Mouse (Mus musculus) liver, embryonic 16.5 days (tissue): ENCODE data around the gene Adi1. TPM values are rescaled to one million over a fixed set of nuclear protein-coding genes. Genes with fewer than 3 reads are reported as not detected.

Experiments used
- ATAC-seq: fragments of 200-750 bp; cut with Nextera tagmentation; 2 replicates; pipeline ENCODE4 v1.8.0; 2017; ENCODE audit warnings: low read depth, mild to moderate bottlenecking, moderate number of reproducible peaks, moderate library complexity
- H3K27ac ChIP-seq: fragments of 300-500 bp; sonication (generic); 2 replicates; pipeline ENCODE4 v1.5.1; 2014; ENCODE audit warnings: mild to moderate bottlenecking, low read length
- H3K27me3 ChIP-seq: fragments of 300-500 bp; sonication (generic); 2 replicates; pipeline ENCODE4 v1.6.1; 2014; ENCODE audit warnings: low read depth, low read length, mixed read lengths; ENCODE audit not compliant: control insufficient read depth, insufficient read depth
- H3K36me3 ChIP-seq: fragments of 300-500 bp; sonication (generic); 2 replicates; pipeline ENCODE4 v1.6.1; 2014; ENCODE audit warnings: mild to moderate bottlenecking; ENCODE audit not compliant: control insufficient read depth, insufficient read depth
- H3K4me1 ChIP-seq: fragments of 300-500 bp; sonication (generic); 2 replicates; pipeline ENCODE4 v1.6.1; 2014; ENCODE audit warnings: low read depth, low read length, mixed read lengths; ENCODE audit not compliant: control insufficient read depth
- H3K4me2 ChIP-seq: fragments of 300-500 bp; sonication (generic); 2 replicates; pipeline ENCODE4 v1.6.1; 2014; ENCODE audit warnings: low read depth, low read length, mixed read lengths
- H3K4me3 ChIP-seq: fragments of 300-500 bp; sonication (generic); 2 replicates; pipeline ENCODE4 v1.5.1; 2014; ENCODE audit warnings: low read depth, mild to moderate bottlenecking, low read length
- H3K9ac ChIP-seq: fragments of 300-500 bp; sonication (generic); 2 replicates; pipeline ENCODE4 v1.6.1; 2014; ENCODE audit warnings: low read depth, low read length
- H3K9me3 ChIP-seq: fragments of 300-500 bp; sonication (generic); replicated peaks from 2 replicates; pipeline ENCODE4 v1.6.1; 2016; ENCODE audit warnings: low read length; ENCODE audit not compliant: control insufficient read depth
- WGBS: fragments of 180-500 bp; shearing (Covaris S2); extraction: QIAGEN DNeasy Blood & Tissue Kit; methylation state at CpG from one replicate; pipeline ENCODE4 v1.1.7; 2014; ENCODE audit not compliant: insufficient replicate concordance; 5-methylcytosine and 5-hydroxymethylcytosine counted together
- polyA plus RNA-seq: library from polyadenylated mRNA; unstranded; fragments of >200 nt; fragmentation: Nextera tagmentation; extraction: Ambion mirVana; gene quantifications from 2 replicates; pipeline ENCODE4 v1.2.1, GENCODE M21; 2015

The Adi1 gene
- polyA plus RNA-seq, 1 experiment from 2014 or later, result 64.1 TPM

- peak within 1 kb of the TSS; percentile 84 for H3K4me2 ChIP-seq
- H3K36me3 ChIP-seq, result peaks cover under 1% of the 10 kb centered on the region; the same call in 1 of the 2 replicates
- peak within 1 kb of the TSS; percentile 78 for H3K9ac ChIP-seq
- H3K4me3 ChIP-seq, result peak within 1 kb of the TSS; percentile 85
- H3K27me3 ChIP-seq, result no peaks in the 10 kb centered on the region
- H3K27ac ChIP-seq, result peak within 1 kb of the TSS; percentile 65; the same call in 1 of the 2 replicates
- WGBS, result 2% methylated on average over 52 of the region's 52 CpGs
- no peaks in the 10 kb centered on the region for H3K9me3 ChIP-seq
- peak; percentile 92 for ATAC-seq
- peaks cover 10% of the 10 kb centered on the region for H3K4me1 ChIP-seq
Observed at GRCm38 (mm10) chr12:28649141-28650110, 25.6 kb upstream of the Adi1 start, which contains the start of gene Rnaseh1. Gene Rnaseh1, plus strand, starts transcription at chr12:28649602.

GRCm38 (mm10) chr12:28662628-28663027 is 12.4 kb upstream of the Adi1 start:
- no peak overlapping the region for H3K27ac ChIP-seq
- no peak for ATAC-seq
- H3K9me3 ChIP-seq, result no peaks in the 10 kb centered on the region
- H3K27me3 ChIP-seq, result no peaks in the 10 kb centered on the region
- no peaks in the 10 kb centered on the region for H3K36me3 ChIP-seq
- peaks cover 9% of the 10 kb centered on the region for H3K4me1 ChIP-seq
- no peak overlapping the region for H3K9ac ChIP-seq
- H3K4me2 ChIP-seq, result no peak overlapping the region
- H3K4me3 ChIP-seq, result no peak overlapping the region
- 62% methylated on average over 4 of the region's 4 CpGs for WGBS

GRCm38 (mm10) chr12:28666734-28667133 is 8.3 kb upstream of the Adi1 start:
- H3K4me2 ChIP-seq, result 0 out of 2 replicates have a peak overlapping the region, but pooled peaks have one; percentile 3
- H3K27ac ChIP-seq, result peak overlapping the region; percentile 26; the same call in 1 of the 2 replicates
- ATAC-seq, result peak; percentile 61; the same call in 1 of the 2 replicates

GRCm38 (mm10) chr12:28667287-28667686 is 7.7 kb upstream of the Adi1 start:
- peak overlapping the region; percentile 26; the same call in 1 of the 2 replicates for H3K27ac ChIP-seq
- no peaks in the 10 kb centered on the region for H3K27me3 ChIP-seq
- no peaks in the 10 kb centered on the region for H3K9me3 ChIP-seq
- no peak overlapping the region for H3K4me3 ChIP-seq
- H3K4me2 ChIP-seq, result 0 out of 2 replicates have a peak overlapping the region, but pooled peaks have one; percentile 3
- H3K9ac ChIP-seq, result no peak overlapping the region
- 14% methylated on average over 8 of the region's 8 CpGs for WGBS
- 0 out of 2 replicates have a peak, but pooled peaks have one; percentile 24 for ATAC-seq
- no peaks in the 10 kb centered on the region for H3K36me3 ChIP-seq
- H3K4me1 ChIP-seq, result peaks cover 10% of the 10 kb centered on the region

More at GRCm38 (mm10) chr12:28666734-28667133, 8.3 kb upstream of the Adi1 start:
- Histone ChIP-seq H3K36me3 (no peaks in the 10 kb centered on the region), H3K9me3 (no peaks in the 10 kb centered on the region), H3K4me1 (peaks cover 10% of the 10 kb centered on the region), H3K4me3 (no peak overlapping the region), H3K27me3 (no peaks in the 10 kb centered on the region), H3K9ac (no peak overlapping the region)
- 42% methylated on average over 4 of the region's 4 CpGs for WGBS

- Histone ChIP-seq H3K9me3 (no peaks in the 10 kb centered on the region), H3K27ac (no peak overlapping the region; the same call in 1 of the 2 replicates), H3K36me3 (no peaks in the 10 kb centered on the region; the same call in 1 of the 2 replicates), H3K4me1 (peaks cover 8% of the 10 kb centered on the region), H3K27me3 (no peaks in the 10 kb centered on the region), H3K4me2 (peak overlapping the region; percentile 76; the same call in 1 of the 2 replicates), H3K9ac (no peak overlapping the region), H3K4me3 (no peak overlapping the region)
- no peak for ATAC-seq
- WGBS, result 61% methylated on average over 10 of the region's 10 CpGs
Observed at GRCm38 (mm10) chr12:28674038-28674720, 852 bp upstream of the Adi1 start.

- Histone ChIP-seq H3K4me3 (peak overlapping the region; percentile 77), H3K27ac (peak overlapping the region; percentile 85), H3K9ac (peak overlapping the region; percentile 69; the same call in 1 of the 2 replicates), H3K4me1 (peaks cover 8% of the 10 kb centered on the region), H3K27me3 (no peaks in the 10 kb centered on the region), H3K36me3 (no peaks in the 10 kb centered on the region; the same call in 1 of the 2 replicates), H3K4me2 (peak overlapping the region; percentile 76), H3K9me3 (no peaks in the 10 kb centered on the region)
- WGBS, result 36% methylated on average over 5 of the region's 5 CpGs
- ATAC-seq, result no peak; the same call in 1 of the 2 replicates
Observed at GRCm38 (mm10) chr12:28675925-28676209, 836 bp downstream of the Adi1 start.

- no peak overlapping the region for H3K4me2 ChIP-seq
- 65% methylated on average over 1 of the region's 1 CpGs for WGBS
- H3K4me1 ChIP-seq, result no peaks in the 10 kb centered on the region; the same call in 1 of the 2 replicates
- H3K9ac ChIP-seq, result no peak overlapping the region
- H3K36me3 ChIP-seq, result peaks cover 5% of the 10 kb centered on the region
- H3K27ac ChIP-seq, result no peak overlapping the region
- ATAC-seq, result no peak
- no peaks in the 10 kb centered on the region for H3K27me3 ChIP-seq
- H3K4me3 ChIP-seq, result no peak overlapping the region
- no peaks in the 10 kb centered on the region for H3K9me3 ChIP-seq
Observed at GRCm38 (mm10) chr12:28684674-28685073, 9.6 kb downstream of the Adi1 start.

GRCm38 (mm10) chr12:28685771-28686170 is 10.7 kb downstream of the Adi1 start:
- no peaks in the 10 kb centered on the region; the same call in 1 of the 2 replicates for H3K4me1 ChIP-seq
- H3K4me3 ChIP-seq, result no peak overlapping the region
- peak overlapping the region; percentile 28; the same call in 1 of the 2 replicates for H3K27ac ChIP-seq
- no peak overlapping the region for H3K9ac ChIP-seq
- peak; percentile 43 for ATAC-seq
- 57% methylated on average over 3 of the region's 3 CpGs for WGBS
- H3K9me3 ChIP-seq, result no peaks in the 10 kb centered on the region
- H3K4me2 ChIP-seq, result no peak overlapping the region
- no peaks in the 10 kb centered on the region for H3K27me3 ChIP-seq
- H3K36me3 ChIP-seq, result peaks cover 5% of the 10 kb centered on the region
